Mouse (Mus musculus) lung, embryonic 15.5 days (tissue): ENCODE results near the gene H6pd. TPM values are rescaled to one million over a fixed set of nuclear protein-coding genes. Genes with fewer than 3 reads are reported as not detected.

Experiments used
- ATAC-seq: fragments of 200-750 bp; cut with Nextera tagmentation; 2 replicates; pipeline ENCODE4 v1.8.0; 2017; ENCODE audit warnings: moderate number of reproducible peaks, borderline replicate concordance; ENCODE audit not compliant: low FRiP score, low TSS enrichment; ENCODE audit errors: extremely low read depth
- H3K27ac ChIP-seq: fragments of 300-500 bp; sonication (generic); 2 replicates; pipeline ENCODE4 v1.5.1; 2015; ENCODE audit warnings: moderate library complexity, mild to moderate bottlenecking, inconsistent platforms
- H3K27me3 ChIP-seq: fragments of 300-500 bp; sonication (generic); 2 replicates; pipeline ENCODE4 v1.6.1; 2015; ENCODE audit warnings: inconsistent platforms
- H3K36me3 ChIP-seq: fragments of 300-500 bp; sonication (generic); 2 replicates; pipeline ENCODE4 v1.6.1; 2015; ENCODE audit warnings: inconsistent platforms
- H3K4me1 ChIP-seq: fragments of 300-500 bp; sonication (generic); 2 replicates; pipeline ENCODE4 v1.6.1; 2015; ENCODE audit warnings: inconsistent platforms
- H3K4me2 ChIP-seq: fragments of 300-500 bp; sonication (generic); 2 replicates; pipeline ENCODE4 v1.6.1; 2015; ENCODE audit warnings: inconsistent platforms, mild to moderate bottlenecking, moderate library complexity
- H3K4me3 ChIP-seq: fragments of 300-500 bp; sonication (generic); 2 replicates; pipeline ENCODE4 v1.5.1; 2015; ENCODE audit warnings: mild to moderate bottlenecking, inconsistent platforms
- H3K9ac ChIP-seq: fragments of 300-500 bp; sonication (generic); 2 replicates; pipeline ENCODE4 v1.6.1; 2015; ENCODE audit warnings: inconsistent platforms
- H3K9me3 ChIP-seq: fragments of 300-500 bp; sonication (generic); 2 replicates; pipeline ENCODE4 v1.6.1; 2016; ENCODE audit warnings: inconsistent platforms
- WGBS: fragments of 180-500 bp; shearing (Covaris S2); methylation state at CpG from one replicate; pipeline ENCODE4 v1.1.7; 2015; 5-methylcytosine and 5-hydroxymethylcytosine counted together
- polyA plus RNA-seq: library from polyadenylated mRNA; unstranded; fragments of >200 nt; fragmentation: Nextera tagmentation; extraction: Ambion mirVana; gene quantifications from 2 replicates; pipeline ENCODE4 v1.2.1, GENCODE M21; 2015

The H6pd gene
- polyA plus RNA-seq, 1 experiment from 2014 or later: 29.3 TPM

DNA sequence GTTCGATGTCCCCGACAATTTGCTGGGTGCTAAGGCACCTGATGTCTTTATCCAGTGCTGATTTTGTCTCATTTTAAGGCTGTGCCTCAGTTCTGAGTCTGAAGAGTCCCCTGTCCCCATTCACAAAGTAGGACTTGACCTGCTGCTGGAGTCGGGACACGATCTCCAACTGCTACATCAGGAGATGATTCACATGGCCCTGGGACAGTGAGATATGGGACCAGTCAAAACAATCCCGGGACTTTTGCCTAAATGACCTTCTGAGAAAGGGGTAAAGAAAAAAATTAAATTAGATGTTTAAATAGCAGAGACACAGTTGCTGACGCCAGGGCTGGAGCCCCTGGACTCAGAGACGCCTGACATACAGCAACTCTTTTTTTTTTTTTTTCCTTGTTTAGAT is 75.8 kb downstream of the H6pd start:
- ATAC-seq: no peak
- no peak overlapping the region for H3K4me2 ChIP-seq
- H3K4me3 ChIP-seq: no peak overlapping the region
- no peaks in the 10 kb centered on the region for H3K36me3 ChIP-seq
- H3K9ac ChIP-seq: no peak overlapping the region
- 69% methylated on average over 7 of the region's 7 CpGs for WGBS
- H3K27me3 ChIP-seq: no peaks in the 10 kb centered on the region
- 0 out of 2 replicates have a peak, but pooled peaks cover 5% of the 10 kb centered on the region for H3K4me1 ChIP-seq
- no peak overlapping the region for H3K27ac ChIP-seq
- H3K9me3 ChIP-seq: no peaks in the 10 kb centered on the region

GRCm38 (mm10) chr4:149932108-149932815 is 76.6 kb downstream of the H6pd start:
- WGBS: 77% methylated on average over 9 of the region's 9 CpGs
- no peak overlapping the region for H3K4me3 ChIP-seq
- H3K36me3 ChIP-seq: no peaks in the 10 kb centered on the region
- H3K9me3 ChIP-seq: no peaks in the 10 kb centered on the region
- no peak overlapping the region for H3K4me2 ChIP-seq
- H3K27me3 ChIP-seq: no peaks in the 10 kb centered on the region
- no peak overlapping the region for H3K27ac ChIP-seq
- no peak overlapping the region for H3K9ac ChIP-seq
- H3K4me1 ChIP-seq: 0 out of 2 replicates have a peak, but pooled peaks cover 5% of the 10 kb centered on the region
- ATAC-seq: no peak

DNA sequence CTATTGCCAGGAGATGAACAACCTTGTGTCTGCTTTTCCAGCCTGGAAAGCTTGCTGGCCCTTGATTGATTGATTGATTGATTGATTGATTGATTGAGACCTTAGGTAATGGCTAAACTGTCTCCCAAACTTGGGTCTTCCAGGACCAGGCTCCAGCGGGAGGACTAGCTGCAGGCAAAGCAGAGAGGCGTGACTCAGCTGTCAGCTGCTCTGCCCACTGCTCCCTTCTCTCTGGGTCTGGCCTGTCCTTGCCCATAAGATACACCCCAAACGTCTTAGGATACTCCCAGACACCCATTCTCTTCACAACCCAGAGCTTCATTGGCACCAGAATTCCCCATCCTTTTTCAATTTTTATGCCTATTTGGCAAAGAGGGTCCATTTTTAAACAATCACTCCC is 78.1 kb downstream of the H6pd start:
- no peak for ATAC-seq
- 52% methylated on average over 3 of the region's 3 CpGs for WGBS
- Histone ChIP-seq H3K9ac (no peak overlapping the region), H3K27me3 (no peaks in the 10 kb centered on the region), H3K36me3 (no peaks in the 10 kb centered on the region), H3K4me2 (no peak overlapping the region), H3K4me3 (no peak overlapping the region), H3K27ac (no peak overlapping the region), H3K4me1 (0 out of 2 replicates have a peak, but pooled peaks cover 5% of the 10 kb centered on the region), H3K9me3 (0 out of 2 replicates have a peak, but pooled peaks cover 1% of the 10 kb centered on the region)

Other genes with a start within 250 kb of the H6pd start
- gene Slc25a33, start 234.7 kb downstream of the H6pd start, polyA plus RNA-seq: 8.5 and 8.7 TPM in 2 replicates
- 15.6 and 15.7 TPM in 2 replicates for gene Spsb1, start 54.0 kb downstream of the H6pd start, polyA plus RNA-seq
- gene Gpr157, start 78.3 kb upstream of the H6pd start, polyA plus RNA-seq: 2.0 and 2.2 TPM in 2 replicates
- gene Slc2a5, start 110.3 kb upstream of the H6pd start, polyA plus RNA-seq: 0.54 and 0.65 TPM in 2 replicates
- gene Slc2a7, start 139.9 kb upstream of the H6pd start, polyA plus RNA-seq: not detected in 2 replicates
- not detected in 2 replicates for gene Car6, start 192.3 kb upstream of the H6pd start, polyA plus RNA-seq
- gene Eno1, start 227.7 kb upstream of the H6pd start, polyA plus RNA-seq: 1,793 and 1,844 TPM in 2 replicates